Mouse (Mus musculus) heart, embryonic 12.5 days (tissue): ENCODE results near the gene Malsu1. TPM values are rescaled to one million over a fixed set of nuclear protein-coding genes. Genes with fewer than 3 reads are reported as not detected.

Experiments
- ATAC-seq: fragments of 200-750 bp; cut with Nextera tagmentation; 2 replicates; pipeline ENCODE4 v1.8.0; 2017; ENCODE audit warnings: moderate TSS enrichment, moderate library complexity; ENCODE audit not compliant: insufficient number of reproducible peaks, low FRiP score
- H3K27ac ChIP-seq: fragments of 300-500 bp; sonication (generic); 2 replicates; pipeline ENCODE4 v1.5.1; 2016; ENCODE audit warnings: mild to moderate bottlenecking, moderate library complexity; ENCODE audit not compliant: poor library complexity, severe bottlenecking
- H3K27me3 ChIP-seq: fragments of 300-500 bp; sonication (generic); replicated peaks from 2 replicates; pipeline ENCODE4 v1.6.1; 2016; ENCODE audit warnings: mild to moderate bottlenecking, moderate library complexity
- H3K36me3 ChIP-seq: fragments of 300-500 bp; sonication (generic); 2 replicates; pipeline ENCODE4 v1.6.1; 2016; ENCODE audit warnings: mild to moderate bottlenecking, moderate library complexity
- H3K4me1 ChIP-seq: fragments of 300-500 bp; sonication (generic); replicated peaks from 2 replicates; pipeline ENCODE4 v1.6.1; 2016; ENCODE audit warnings: mild to moderate bottlenecking
- H3K4me2 ChIP-seq: fragments of 300-500 bp; sonication (generic); 2 replicates; pipeline ENCODE4 v1.6.1; 2016; ENCODE audit warnings: mild to moderate bottlenecking, moderate library complexity
- H3K4me3 ChIP-seq: fragments of 300-500 bp; sonication (generic); 2 replicates; pipeline ENCODE4 v1.5.1; 2016; ENCODE audit warnings: mild to moderate bottlenecking
- H3K9ac ChIP-seq: fragments of 300-500 bp; sonication (generic); 2 replicates; pipeline ENCODE4 v1.6.1; 2016; ENCODE audit warnings: mild to moderate bottlenecking, moderate library complexity
- H3K9me3 ChIP-seq: fragments of 300-500 bp; sonication (generic); replicated peaks from 2 replicates; pipeline ENCODE4 v1.6.1; 2016; ENCODE audit warnings: mild to moderate bottlenecking, moderate library complexity
- WGBS: fragments of 180-500 bp; shearing (Covaris S2); methylation state at CpG from one replicate; pipeline ENCODE4 v1.1.7; 2016; 5-methylcytosine and 5-hydroxymethylcytosine counted together
- polyA plus RNA-seq: library from polyadenylated mRNA; unstranded; fragments of >200 nt; fragmentation: Nextera tagmentation; extraction: Ambion mirVana; gene quantifications from 2 replicates; pipeline ENCODE4 v1.2.1, GENCODE M21; 2016

Malsu1 gene
- polyA plus RNA-seq: 59.5 and 67.0 TPM in 2 replicates

GRCm38 (mm10) chr6:49073304-49074116, at the start of gene Malsu1:
Malsu1 (plus strand) TSS chr6:49073795.
- under 1% methylated on average over 49 of the region's 49 CpGs for WGBS
- no peaks in the 10 kb centered on the region for H3K27me3 ChIP-seq
- ATAC-seq: peak; percentile 96
- 0 out of 2 replicates have a peak, but pooled peaks cover under 1% of the 10 kb centered on the region for H3K36me3 ChIP-seq
- peaks cover 13% of the 10 kb centered on the region for H3K4me1 ChIP-seq
- peak within 1 kb of the TSS; percentile 92 for H3K4me2 ChIP-seq
- H3K4me3 ChIP-seq: peak within 1 kb of the TSS; percentile 81
- no peaks in the 10 kb centered on the region for H3K9me3 ChIP-seq
- H3K27ac ChIP-seq: peak within 1 kb of the TSS; percentile 73
- H3K9ac ChIP-seq: peak within 1 kb of the TSS; percentile 93

- Histone ChIP-seq H3K9me3 (no peaks in the 10 kb centered on the region), H3K4me2 (no peak overlapping the region), H3K4me3 (no peak overlapping the region), H3K4me1 (0 out of 2 replicates have a peak, but pooled peaks cover 6% of the 10 kb centered on the region), H3K27me3 (no peaks in the 10 kb centered on the region), H3K36me3 (no peaks in the 10 kb centered on the region), H3K27ac (no peak overlapping the region), H3K9ac (no peak overlapping the region)
- 81% methylated on average over 7 of the region's 7 CpGs for WGBS
- ATAC-seq: no peak
These were observed 48.3 kb upstream of the Malsu1 start for GRCm38 (mm10) chr6:49025290-49025689.

GRCm38 (mm10) chr6:49026496-49026895, 47.1 kb upstream of the Malsu1 start:
- Histone ChIP-seq H3K9ac (no peak overlapping the region), H3K4me1 (no peaks in the 10 kb centered on the region), H3K4me2 (no peak overlapping the region), H3K27me3 (no peaks in the 10 kb centered on the region), H3K36me3 (no peaks in the 10 kb centered on the region), H3K4me3 (no peak overlapping the region), H3K27ac (no peak overlapping the region), H3K9me3 (no peaks in the 10 kb centered on the region)
- no peak for ATAC-seq
- WGBS: 82% methylated on average over 5 of the region's 5 CpGs

- WGBS: 79% methylated on average over 6 of the region's 6 CpGs
These were observed 45.6 kb upstream of the Malsu1 start for GRCm38 (mm10) chr6:49028019-49028418.

GRCm38 (mm10) chr6:49028708-49029107, 44.9 kb upstream of the Malsu1 start:
- WGBS: 75% methylated on average over 3 of the region's 3 CpGs
- H3K27me3 ChIP-seq: 0 out of 2 replicates have a peak, but pooled peaks cover 7% of the 10 kb centered on the region
- H3K27ac ChIP-seq: no peak overlapping the region
- H3K4me3 ChIP-seq: no peak overlapping the region
- H3K4me2 ChIP-seq: no peak overlapping the region
- H3K36me3 ChIP-seq: no peaks in the 10 kb centered on the region
- H3K9ac ChIP-seq: no peak overlapping the region
- H3K4me1 ChIP-seq: no peaks in the 10 kb centered on the region
- no peaks in the 10 kb centered on the region for H3K9me3 ChIP-seq
- no peak for ATAC-seq

More at GRCm38 (mm10) chr6:49028019-49028418, 45.6 kb upstream of the Malsu1 start:
- no peak overlapping the region for H3K4me2 ChIP-seq
- no peaks in the 10 kb centered on the region for H3K36me3 ChIP-seq
- H3K9ac ChIP-seq: no peak overlapping the region
- H3K4me1 ChIP-seq: no peaks in the 10 kb centered on the region
- ATAC-seq: no peak
- H3K4me3 ChIP-seq: no peak overlapping the region
- no peaks in the 10 kb centered on the region for H3K9me3 ChIP-seq
- H3K27ac ChIP-seq: no peak overlapping the region
- H3K27me3 ChIP-seq: 0 out of 2 replicates have a peak, but pooled peaks cover 7% of the 10 kb centered on the region

- peaks cover 7% of the 10 kb centered on the region; the same call in 1 of the 2 replicates for H3K27me3 ChIP-seq
- 78% methylated on average over 4 of the region's 4 CpGs for WGBS
- H3K9me3 ChIP-seq: no peaks in the 10 kb centered on the region
- H3K4me1 ChIP-seq: no peaks in the 10 kb centered on the region
- H3K4me2 ChIP-seq: no peak overlapping the region
- no peak overlapping the region for H3K27ac ChIP-seq
- H3K36me3 ChIP-seq: no peaks in the 10 kb centered on the region
- H3K4me3 ChIP-seq: no peak overlapping the region
- no peak overlapping the region for H3K9ac ChIP-seq
- ATAC-seq: no peak
These were observed 42.4 kb upstream of the Malsu1 start for GRCm38 (mm10) chr6:49031230-49031629.

- peaks cover 16% of the 10 kb centered on the region for H3K27me3 ChIP-seq
- WGBS: 75% methylated on average over 4 of the region's 4 CpGs
- H3K4me1 ChIP-seq: peaks cover 10% of the 10 kb centered on the region
- no peaks in the 10 kb centered on the region for H3K36me3 ChIP-seq
- no peaks in the 10 kb centered on the region for H3K9me3 ChIP-seq
- H3K27ac ChIP-seq: no peak overlapping the region
- no peak overlapping the region for H3K4me3 ChIP-seq
- H3K4me2 ChIP-seq: no peak overlapping the region
- no peak overlapping the region for H3K9ac ChIP-seq
- ATAC-seq: no peak
These were observed 40.8 kb upstream of the Malsu1 start for GRCm38 (mm10) chr6:49032783-49033182.

GRCm38 (mm10) chr6:49036275-49037267, 37.0 kb upstream of the Malsu1 start, which contains the start of gene Gpnmb:
Gpnmb (plus strand) TSS chr6:49036546.
- Histone ChIP-seq H3K27ac (no peak within 1 kb of the TSS), H3K27me3 (peaks cover 26% of the 10 kb centered on the region), H3K4me3 (peak within 1 kb of the TSS; percentile 26), H3K4me2 (peak within 1 kb of the TSS; percentile 61), H3K36me3 (no peaks in the 10 kb centered on the region), H3K9me3 (no peaks in the 10 kb centered on the region), H3K4me1 (peaks cover 10% of the 10 kb centered on the region), H3K9ac (peak within 1 kb of the TSS; percentile 13; the same call in 1 of the 2 replicates)
- 0 out of 2 replicates have a peak, but pooled peaks have one; percentile 33 for ATAC-seq
- 27% methylated on average over 28 of the region's 28 CpGs for WGBS

GRCm38 (mm10) chr6:49037268-49037662, 36.3 kb upstream of the Malsu1 start:
- H3K4me2 ChIP-seq: peak overlapping the region; percentile 61
- peaks cover 26% of the 10 kb centered on the region for H3K27me3 ChIP-seq
- WGBS: 46% methylated on average over 12 of the region's 12 CpGs
- no peak overlapping the region for H3K27ac ChIP-seq
- H3K36me3 ChIP-seq: no peaks in the 10 kb centered on the region
- H3K4me1 ChIP-seq: peaks cover 10% of the 10 kb centered on the region
- peak overlapping the region; percentile 13; the same call in 1 of the 2 replicates for H3K9ac ChIP-seq
- peak; percentile 42 for ATAC-seq
- no peaks in the 10 kb centered on the region for H3K9me3 ChIP-seq
- no peak overlapping the region for H3K4me3 ChIP-seq

GRCm38 (mm10) chr6:49039470-49040180, 34.0 kb upstream of the Malsu1 start:
- ATAC-seq: no peak
- H3K4me2 ChIP-seq: peak overlapping the region; percentile 74
- H3K9ac ChIP-seq: peak overlapping the region; percentile 63
- no peak overlapping the region for H3K27ac ChIP-seq
- H3K36me3 ChIP-seq: no peaks in the 10 kb centered on the region
- H3K4me1 ChIP-seq: peaks cover 10% of the 10 kb centered on the region
- H3K27me3 ChIP-seq: peaks cover 20% of the 10 kb centered on the region
- H3K9me3 ChIP-seq: no peaks in the 10 kb centered on the region
- 15% methylated on average over 18 of the region's 18 CpGs for WGBS
- H3K4me3 ChIP-seq: peak overlapping the region; percentile 53
